Mouse (Mus musculus): ENCODE results near the gene Gpr39. TPM values are rescaled to one million over a fixed set of nuclear protein-coding genes. Genes with fewer than 3 reads are reported as not detected.

Gpr39 gene
- 7.2 and 8.8 TPM in 2 replicates for polyA plus RNA-seq (2012; rRNA removed)

DNA sequence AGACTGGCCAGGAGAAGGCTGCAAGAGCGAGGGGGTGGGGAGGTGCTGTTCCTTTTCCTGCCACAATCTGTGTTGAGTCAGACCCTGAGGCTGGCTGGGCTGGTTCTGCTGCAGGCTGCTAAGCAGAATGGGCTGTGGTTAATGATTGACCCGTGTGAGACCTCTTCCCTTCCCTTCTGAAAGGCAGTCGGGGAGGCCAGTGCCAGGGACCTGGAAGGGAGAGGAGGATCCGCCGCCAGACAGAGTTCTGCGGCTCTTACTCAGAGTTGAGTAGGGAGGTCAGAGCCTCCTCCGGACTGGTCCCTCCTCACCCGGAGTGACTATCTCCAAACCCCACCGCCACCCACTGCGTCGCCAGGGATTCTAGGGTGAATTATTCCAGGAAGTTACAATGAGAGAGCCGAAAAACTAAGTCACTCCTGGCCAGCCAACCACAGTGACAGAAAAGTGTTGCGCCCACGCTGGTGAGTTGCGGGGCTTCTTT, at the start of gene Gpr39:
TSS of gene Gpr39 (plus strand) at position 206 of the 484 bp plus-strand sequence.

DNA sequence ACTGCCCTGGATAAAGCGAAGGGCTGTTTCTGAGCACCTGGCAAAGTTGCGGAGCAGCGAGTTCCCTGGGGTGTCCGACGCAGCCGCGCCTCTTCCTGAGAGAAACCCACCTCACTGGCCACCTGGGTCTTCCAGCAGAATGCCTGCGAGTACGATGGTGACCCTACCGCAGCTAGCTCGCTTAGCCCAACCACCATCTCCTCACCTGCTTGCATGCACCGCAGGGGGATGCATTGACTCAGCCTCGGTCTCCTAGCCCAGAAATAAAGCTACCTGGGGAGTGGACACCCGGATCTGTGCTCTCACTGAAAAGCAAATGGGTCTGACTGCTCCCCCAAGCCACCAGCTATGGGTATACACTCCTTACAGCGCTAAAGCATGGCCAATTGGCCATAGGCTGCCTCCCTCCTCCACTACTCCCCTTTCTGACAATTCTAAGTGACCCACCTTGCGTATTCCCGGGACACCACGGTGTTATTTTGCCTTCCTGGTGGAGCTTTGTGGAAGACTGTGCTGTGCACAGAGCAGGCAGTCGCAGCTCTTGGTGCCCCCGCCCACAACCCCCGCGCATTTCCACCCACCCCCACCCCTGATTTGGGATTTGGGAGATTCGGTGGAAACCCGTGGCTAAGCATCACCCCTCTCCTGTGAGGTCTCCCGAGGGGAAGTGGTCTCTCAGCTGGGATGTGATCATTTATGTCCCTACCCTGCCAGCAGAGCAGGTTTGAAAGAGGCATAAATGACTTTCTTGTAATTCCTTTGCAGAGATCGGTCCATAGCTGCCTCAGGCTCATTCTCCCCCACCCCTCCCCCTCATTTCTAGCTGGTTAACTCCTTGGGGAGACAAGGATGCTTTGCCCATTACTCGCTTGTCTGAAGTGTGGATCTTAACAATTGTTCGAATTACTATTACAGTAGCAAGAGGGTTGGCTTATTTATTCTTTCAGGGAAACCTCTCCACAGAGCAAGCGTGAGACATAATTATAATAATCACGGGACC, 236.1 kb downstream of the Gpr39 start, which contains the start of gene Lypd1:
TSS of gene Lypd1 (minus strand) at position 501 of the 1,000 bp plus-strand sequence.

Other genes starting within 250 kb of the Gpr39 start
- gene Actr3, start 241.3 kb upstream of the Gpr39 start, polyA plus RNA-seq (2012; rRNA removed) = 57.0 and 58.9 TPM in 2 replicates
- gene Slc35f5, start 116.4 kb upstream of the Gpr39 start, polyA plus RNA-seq (2012; rRNA removed) = 35.4 and 53.0 TPM in 2 replicates
- 0.35 and 0.52 TPM in 2 replicates for gene Lypd1, start 236.1 kb downstream of the Gpr39 start, polyA plus RNA-seq (2012; rRNA removed)